Mouse (Mus musculus) ES-Bruce4 (cell line): ENCODE data around the gene Pitpnm3.

Experiments used
- CTCF ChIP-seq: IDR thresholded peaks from one replicate; pipeline ENCODE4 v1.8.1; 2011; ENCODE audit warnings: low read depth, low read length
- EP300 ChIP-seq: IDR thresholded peaks from 2 replicates; pipeline ENCODE4 v1.6.1; 2011; ENCODE audit warnings: low read depth, low read length; ENCODE audit not compliant: insufficient read depth

DNA sequence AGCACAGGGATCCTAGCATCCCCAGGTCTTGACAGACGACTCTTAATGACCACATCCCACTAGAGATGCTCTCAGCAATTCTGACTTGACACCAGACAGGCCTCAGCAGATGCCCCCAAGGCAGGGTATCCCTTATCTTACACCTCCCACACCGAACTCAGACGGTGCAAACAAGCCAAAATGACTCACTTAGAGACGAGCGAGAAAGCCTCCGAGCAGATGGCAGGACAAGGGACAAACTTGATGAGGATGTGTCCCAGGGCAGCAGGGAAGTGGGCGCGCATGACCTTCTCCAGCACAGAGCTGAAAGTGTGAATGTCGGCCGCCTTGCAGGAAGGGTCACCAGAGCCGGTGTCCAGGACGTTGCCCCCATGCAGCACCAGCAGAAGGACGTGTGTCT lies 61.3 kb downstream of the Pitpnm3 start:
- no peak for TF ChIP-seq CTCF
- no peak for TF ChIP-seq EP300
